Mouse (Mus musculus): ENCODE measurements around the gene Scube2.
A peak's percentile ranks its signal among the peaks of the same experiment; 100 is the strongest.

Scube2 gene

GRCm38 (mm10) chr7:109792759-109793158, 72.7 kb downstream of the Scube2 start:
- peak in 1 of 2 experiments; percentile 5 for DNase-seq

DNA sequence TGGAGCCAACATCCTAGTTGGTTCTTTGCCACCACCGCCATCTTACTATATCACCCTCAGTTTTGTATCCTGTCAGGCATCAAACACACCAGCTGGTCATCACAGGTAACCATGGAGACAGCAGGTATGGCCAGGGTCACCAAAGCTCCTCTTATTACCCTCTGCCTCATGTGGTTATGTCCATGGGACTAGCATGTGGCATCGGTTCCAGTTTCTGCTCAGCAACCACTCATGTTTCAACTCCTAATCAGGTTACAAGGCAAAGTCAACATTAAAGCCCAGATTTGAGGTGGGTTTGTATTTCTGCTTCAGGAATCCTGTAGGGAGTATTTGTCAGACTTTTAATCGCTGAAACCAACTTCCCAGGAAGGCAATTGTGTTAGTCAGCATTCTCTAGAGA, 74.7 kb downstream of the Scube2 start:
- DNase-seq = no peak

DNA sequence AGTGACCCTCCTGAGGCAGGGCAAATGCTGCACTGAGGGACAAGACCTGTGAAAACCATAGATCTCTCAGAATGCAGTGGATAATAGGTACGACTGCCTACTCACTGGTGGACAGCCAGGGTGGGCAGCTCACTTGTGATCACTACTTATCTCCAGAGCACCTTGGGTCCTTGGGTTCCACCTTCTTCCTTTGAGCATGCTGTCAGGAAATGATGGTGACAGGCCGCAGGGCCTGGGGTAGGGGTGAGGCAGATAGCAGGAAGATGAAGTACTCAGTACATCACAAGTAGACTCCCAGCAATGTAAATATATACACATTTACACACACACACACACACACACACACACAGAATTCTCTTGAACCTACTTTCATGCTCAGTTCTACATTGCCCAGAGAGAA, 77.6 kb downstream of the Scube2 start:
- no peak for DNase-seq

DNA sequence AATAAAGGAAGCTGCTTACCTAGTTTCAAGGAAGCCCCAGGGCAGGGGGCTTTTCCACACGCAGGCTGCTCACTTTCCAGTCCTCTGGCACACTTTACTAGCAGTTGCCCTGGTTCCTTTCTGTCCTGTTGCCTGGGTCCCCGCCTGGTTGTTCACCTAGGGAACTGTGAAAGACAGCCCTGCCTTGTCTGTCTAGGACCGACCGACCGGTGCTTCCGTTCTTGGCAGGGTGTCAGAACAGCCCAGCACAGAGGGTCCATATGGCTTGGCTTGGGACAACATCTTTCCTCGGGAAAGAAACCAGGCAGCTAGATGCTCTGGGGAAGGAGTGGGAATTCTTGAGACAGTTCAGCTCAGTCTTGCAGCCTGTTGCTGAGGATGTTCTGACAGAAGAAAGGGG, 82.2 kb downstream of the Scube2 start:
- no peak for DNase-seq

DNA sequence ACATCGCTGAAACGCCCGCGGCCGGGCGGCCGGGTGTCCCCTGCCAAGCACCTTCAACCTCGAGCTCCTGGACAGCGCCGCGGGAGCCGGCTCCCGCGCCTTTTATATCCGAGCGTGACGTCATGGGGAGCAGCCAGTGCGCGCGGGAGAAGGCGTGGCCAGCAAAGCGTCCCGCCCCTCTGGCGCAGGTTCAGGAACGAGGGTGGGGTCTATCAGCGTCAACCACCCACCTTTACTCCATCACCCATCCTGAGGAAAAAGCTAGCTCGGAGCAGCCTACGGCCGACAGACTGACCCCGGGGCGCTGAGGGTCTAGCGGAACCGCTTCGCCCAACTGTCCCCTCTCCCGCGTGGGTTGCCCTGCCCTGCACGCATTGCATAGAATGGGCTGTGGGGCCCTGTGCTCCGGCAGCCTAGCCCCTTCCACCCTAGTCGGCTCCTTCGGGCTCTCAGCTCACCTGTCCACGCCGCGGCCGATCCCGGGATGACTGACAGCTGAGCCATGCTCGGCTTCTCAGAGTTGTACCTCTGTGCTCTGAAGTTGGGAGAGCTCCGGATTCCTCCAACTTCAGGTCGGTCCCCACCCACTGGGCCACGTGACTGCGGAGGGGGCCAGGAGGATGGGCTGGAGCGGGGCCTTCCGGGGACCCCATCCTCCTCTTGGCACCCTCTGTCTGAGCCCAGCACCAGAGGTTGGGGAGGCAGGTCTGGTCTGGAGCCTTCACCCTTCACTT, 83.8 kb downstream of the Scube2 start, which contains the start of gene Nrip3:
Nrip3 (minus strand) TSS at position 556 of the 734 bp plus-strand sequence.
- peak; percentile 21 to 35 for DNase-seq

DNA sequence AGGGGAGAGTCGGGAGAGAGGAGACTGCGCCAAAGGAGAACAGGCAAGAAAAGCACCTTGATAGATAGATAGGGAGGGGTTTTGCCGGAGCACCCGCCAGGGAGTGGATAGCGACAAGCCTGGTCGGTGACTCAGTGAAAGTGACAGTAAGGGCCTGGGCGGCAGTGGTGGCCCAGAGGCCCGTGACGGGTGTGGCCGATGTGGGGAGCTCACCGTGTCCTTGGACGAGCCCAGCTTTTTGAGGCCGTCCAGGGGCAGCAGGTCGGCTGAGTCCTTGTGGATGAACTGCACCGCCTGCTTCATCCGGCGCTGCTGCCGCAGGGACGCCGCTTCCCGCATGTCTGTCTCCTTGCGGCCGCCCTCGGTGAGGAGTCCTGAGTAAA, 84.4 kb downstream of the Scube2 start:
- DNase-seq = no peak

DNA sequence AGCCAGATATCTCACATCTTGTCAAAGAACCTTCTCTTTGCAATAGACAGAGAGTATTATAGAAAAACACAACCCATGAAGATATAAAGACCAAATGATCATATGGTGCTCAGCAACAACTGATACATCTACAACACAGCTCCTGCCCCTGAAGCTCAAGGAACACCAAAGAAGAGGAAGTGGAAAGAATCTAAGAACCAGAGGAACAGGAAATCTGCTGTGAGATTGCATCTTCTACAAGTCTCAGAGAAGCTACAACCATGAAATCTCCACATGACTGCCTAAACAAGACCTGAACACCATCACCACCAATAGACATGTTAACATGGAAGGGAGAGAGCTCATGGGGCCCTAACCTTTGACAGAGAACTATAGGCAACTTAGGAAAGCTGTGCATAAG, 93.2 kb downstream of the Scube2 start:
- no peak for DNase-seq

GRCm38 (mm10) chr7:109768699-109769383, 96.6 kb downstream of the Scube2 start:
- DNase-seq = no peak

- no peak for DNase-seq
Observed at GRCm38 (mm10) chr7:109767575-109768350, 97.7 kb downstream of the Scube2 start.

- no peak for DNase-seq
Observed at GRCm38 (mm10) chr7:109764009-109764408, 101.5 kb downstream of the Scube2 start.

- no peak for DNase-seq
Observed at GRCm38 (mm10) chr7:109756291-109756690, 109.2 kb downstream of the Scube2 start.

GRCm38 (mm10) chr7:109754034-109754433, 111.4 kb downstream of the Scube2 start:
- no peak for DNase-seq

DNA sequence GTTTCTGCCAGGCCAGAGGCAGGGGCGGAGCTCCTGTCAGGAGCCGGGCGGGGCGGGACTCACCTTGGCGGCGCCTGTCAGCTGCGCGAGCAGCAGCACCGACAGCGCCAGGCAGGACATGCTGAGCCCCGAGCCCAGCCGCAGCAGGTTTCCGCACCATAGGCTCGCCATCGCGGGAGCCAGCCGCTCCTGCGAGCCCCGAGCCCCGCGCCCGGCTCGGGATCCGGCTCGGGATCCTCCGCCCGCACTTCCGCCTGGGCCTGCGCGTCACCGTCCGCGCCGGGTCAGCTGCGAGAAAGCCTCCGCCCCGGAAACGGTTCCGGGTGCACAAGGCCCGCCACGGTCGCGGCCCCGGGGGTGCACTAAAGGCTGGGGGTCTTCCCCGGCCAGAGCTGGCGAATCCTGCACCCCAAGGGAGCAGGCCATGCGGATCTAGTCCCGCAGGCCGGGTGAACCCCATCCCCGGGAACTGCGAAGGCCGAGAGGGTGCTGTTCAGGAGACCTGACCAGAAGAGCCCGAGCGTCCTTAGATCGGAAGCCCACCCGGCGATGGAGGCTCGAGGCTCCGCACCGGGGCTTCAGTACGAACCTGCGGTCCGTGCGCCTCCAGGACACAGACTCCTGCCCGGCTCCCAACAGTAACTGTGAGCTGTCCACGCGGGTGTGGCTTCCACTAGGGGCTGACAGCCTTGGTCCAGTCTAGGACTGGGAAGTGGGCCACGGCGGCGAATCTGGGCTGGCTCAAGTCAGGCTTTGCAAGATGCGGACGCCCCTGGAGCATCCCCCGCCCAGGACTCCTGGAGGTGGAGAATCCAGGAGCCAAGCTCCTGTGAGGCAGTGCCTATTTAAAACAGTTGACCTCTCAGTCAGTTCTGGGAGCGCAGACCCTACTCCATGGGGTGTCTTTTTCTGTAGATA, 113.2 kb downstream of the Scube2 start, which contains the start of gene Tmem9b:
Tmem9b (minus strand) TSS at position 868 of the 918 bp plus-strand sequence.
- peak; percentile 71 to 73 for DNase-seq

GRCm38 (mm10) chr7:109751427-109752007, 114.0 kb downstream of the Scube2 start:
- DNase-seq = peak in 1 of 2 experiments; percentile 9
